Mouse (Mus musculus) left cerebral cortex, adult 8-10 months (tissue): ENCODE results near the gene Sfn. TPM values are rescaled to one million over a fixed set of nuclear protein-coding genes. Genes with fewer than 3 reads are reported as not detected.
"Not testable (repeated sequence)": the region's sequence is repeated elsewhere in the genome, so short reads cannot be mapped to it uniquely, and the experiment has no call there.

Source experiments
- DNase-seq, 2 experiments: peaks; one replicate each; pipeline ENCODE4 v3.0.0; 2022; ENCODE audit warnings: low spot score in 2 of 2
- total RNA-seq, 4 experiments: library from RNA; stranded (reverse); gene quantifications; 2 replicates each; pipeline ENCODE4 v1.2.4; 2022

The Sfn gene
- total RNA-seq: 1 to 10 TPM; 1.6 to 2.2 (median 1.8) TPM

DNA sequence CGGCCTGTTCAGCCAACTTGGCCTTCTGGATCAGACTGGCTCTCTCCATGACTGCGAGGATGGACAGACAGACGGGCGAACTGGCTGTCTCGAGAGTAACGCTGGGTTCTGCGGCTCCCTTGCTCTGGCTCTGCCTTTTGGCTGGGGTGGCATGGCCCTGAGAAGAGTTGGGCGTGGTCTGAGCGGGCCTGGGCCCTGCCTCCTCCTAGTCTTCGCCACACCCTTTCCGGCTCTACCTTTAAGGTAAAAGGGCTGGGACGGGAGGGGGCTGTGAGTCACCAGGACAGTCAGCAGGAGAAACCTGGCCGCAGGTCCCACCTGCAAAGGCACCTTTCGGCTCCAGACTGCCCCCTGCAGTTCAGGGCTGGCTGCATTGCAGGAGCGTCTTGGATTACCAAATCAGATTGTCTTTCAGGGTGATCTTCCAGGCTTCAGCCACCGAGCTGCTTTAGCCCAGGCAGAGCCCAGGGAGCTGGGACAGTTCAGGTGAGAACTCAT, at the start of gene Sfn:
TSS of gene Sfn (minus strand) at position 448 of the 498 bp plus-strand sequence.
- DNase-seq: no peak

DNA sequence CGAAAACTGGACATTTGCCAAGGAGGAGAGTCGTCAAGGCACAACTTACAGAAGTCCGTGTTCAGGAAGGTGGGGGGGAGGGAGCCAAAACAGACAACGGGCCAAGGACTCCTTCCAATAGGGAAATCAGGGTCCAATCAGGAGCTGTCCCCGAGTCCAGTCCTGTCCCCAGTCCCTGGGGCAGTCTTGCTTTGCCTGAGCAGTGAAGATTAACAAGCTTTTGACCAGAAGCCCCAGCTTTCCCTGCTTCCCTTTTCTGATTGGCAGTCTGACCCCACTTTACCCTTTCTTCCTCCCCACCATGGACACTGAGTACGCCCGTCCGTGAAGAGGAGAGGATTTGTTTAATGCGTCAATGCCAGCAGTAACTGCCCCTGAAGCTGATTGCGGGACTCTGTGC, 49.5 kb upstream of the Sfn start:
- no peak for DNase-seq

DNA sequence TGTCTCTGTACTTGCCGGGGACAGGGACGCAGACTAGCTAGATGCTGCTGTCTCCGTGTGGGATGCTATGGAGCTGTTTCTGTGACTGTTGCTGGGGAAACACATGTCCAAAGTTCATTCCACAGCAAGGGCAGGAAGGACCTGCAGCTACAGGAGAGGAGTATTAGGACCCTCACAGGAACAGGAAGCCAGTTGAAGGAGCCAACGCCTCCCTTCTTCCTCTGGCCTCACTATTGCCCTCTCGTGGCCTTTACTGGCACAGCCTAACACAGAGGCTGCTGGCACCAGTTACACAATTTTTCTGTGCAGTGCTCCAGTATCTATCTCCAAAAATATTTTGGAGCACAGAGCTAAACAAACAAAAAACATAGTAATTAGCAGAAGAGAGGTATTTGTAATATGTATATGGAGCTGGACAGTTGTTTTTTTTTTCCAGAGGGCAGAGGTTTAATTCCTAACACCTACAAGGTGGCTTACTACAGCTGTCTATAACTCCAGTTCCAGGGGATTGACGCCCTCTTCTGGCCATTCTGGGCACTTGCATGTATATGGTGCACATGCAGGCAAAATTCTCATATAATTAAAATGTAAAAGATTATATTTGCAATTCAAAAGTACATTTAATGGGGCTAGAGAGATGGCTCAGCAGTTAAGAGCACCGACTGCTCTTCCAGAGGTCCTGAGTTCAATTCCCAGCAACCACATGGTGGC, 48.2 kb upstream of the Sfn start, which contains the start of gene Zdhhc18:
TSS of gene Zdhhc18 (minus strand) at position 166 of the 711 bp plus-strand sequence.
- DNase-seq: no peak

DNA sequence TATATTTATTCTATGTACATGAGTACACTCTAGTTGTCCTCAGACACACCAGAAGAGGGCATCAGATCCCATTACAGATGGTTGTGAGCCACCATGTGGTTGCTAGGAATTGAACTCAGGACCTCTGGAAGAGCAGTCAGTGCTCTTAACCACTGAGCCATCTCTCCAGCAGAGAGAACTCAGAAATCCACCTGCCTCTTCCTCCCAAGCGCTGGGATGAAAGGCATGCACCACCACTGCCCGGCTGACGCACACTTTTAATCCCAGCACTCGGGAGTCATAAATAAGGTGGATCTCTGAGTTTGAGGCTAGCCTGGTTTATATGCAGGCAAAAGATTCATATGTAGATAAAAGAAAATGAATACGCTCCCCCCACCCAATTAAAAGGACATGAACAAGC, 47.5 kb upstream of the Sfn start:
- not testable (repeated sequence) for DNase-seq

DNA sequence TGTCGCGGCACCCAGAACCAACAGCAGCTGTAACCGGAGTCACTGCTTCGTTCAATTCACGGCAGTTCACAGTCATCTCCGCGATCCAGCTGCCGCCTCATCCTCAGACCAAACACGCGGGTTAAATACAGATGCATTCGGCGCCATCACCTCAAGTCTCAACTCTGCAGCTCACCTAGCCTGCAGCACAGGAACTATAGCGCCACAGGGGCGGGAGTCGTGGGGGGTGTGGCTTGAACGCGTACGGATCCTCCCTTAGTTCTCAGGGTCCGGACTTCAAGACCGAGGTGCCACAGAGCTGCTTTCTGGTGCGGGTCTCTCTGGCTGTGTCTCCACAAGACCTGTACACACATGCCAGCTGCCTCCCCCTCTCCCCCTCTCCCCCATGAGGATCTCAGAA, 43.7 kb upstream of the Sfn start:
- no peak for DNase-seq

DNA sequence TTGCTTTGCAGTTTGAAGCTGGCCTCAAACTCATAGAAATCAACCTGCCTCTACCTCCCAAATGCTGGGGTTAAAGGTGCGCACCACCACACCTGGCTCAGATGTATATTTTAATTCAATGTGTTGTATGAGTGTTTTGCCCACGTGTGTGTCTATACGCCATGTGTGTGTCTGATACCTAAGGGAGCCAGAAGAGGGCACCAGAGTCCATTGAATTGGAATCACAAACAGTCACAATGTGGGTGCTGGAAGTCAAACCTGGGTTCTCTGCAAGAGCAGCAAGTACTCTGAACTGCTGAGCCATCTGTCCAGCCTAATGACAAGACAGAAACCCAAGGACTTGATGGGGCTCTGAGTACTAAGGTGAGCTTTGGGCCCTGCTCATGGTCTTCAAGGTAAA, 43.2 kb upstream of the Sfn start:
- DNase-seq: no peak

DNA sequence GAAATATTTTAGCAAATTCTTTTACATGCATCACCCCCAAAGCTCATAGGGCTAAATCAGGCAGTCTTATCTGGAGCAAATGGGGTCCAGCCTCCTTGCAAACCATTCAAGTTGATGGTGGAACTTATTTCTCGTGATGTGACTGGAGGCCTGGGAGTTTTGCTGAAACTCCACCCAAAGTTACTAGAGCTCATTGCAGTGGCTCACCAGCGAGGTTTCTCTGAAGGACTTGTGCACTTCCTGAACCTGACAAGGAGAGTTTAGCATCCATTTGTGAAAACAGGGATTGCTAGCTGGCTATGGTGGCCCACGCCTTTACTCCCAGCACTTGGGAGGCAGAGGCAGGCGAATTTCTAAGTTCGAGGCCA, 32.1 kb upstream of the Sfn start:
- DNase-seq: no peak

DNA sequence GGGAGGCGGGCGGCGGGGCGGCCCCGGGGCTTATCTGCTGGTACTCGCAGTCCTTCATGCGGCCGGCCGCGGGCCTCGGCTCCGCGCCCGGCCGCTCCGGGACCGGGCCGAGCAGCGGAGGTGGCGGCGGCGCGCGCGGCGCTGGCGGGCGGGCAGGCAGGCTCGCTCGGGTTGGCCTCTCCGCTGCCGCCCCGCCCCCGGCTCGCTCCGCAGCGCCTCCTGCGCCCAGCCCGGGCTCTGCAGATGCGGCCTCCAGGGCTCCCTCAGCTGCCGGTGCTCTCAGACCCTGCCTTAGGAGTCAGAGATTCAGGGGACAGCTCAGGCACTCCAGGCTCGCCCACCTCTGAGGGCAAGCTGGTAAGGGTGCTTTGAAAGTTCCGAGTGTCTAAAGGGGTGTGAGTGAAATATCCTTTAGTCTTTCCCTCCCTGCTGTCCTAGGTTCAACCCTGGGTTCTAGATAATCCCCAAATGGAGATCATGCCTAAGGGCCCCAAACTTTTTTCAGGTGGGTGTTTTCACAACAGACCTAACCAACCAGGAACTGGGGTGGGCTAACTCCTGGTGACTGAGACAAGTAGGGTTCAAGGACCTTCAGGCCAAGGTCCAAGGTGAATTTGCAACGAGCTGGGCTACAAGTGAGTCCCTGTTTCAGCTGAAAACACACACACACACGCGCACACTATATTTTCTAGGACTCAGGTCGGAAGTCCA, 31.5 kb upstream of the Sfn start:
- peak; percentile 72 to 78 for DNase-seq

DNA sequence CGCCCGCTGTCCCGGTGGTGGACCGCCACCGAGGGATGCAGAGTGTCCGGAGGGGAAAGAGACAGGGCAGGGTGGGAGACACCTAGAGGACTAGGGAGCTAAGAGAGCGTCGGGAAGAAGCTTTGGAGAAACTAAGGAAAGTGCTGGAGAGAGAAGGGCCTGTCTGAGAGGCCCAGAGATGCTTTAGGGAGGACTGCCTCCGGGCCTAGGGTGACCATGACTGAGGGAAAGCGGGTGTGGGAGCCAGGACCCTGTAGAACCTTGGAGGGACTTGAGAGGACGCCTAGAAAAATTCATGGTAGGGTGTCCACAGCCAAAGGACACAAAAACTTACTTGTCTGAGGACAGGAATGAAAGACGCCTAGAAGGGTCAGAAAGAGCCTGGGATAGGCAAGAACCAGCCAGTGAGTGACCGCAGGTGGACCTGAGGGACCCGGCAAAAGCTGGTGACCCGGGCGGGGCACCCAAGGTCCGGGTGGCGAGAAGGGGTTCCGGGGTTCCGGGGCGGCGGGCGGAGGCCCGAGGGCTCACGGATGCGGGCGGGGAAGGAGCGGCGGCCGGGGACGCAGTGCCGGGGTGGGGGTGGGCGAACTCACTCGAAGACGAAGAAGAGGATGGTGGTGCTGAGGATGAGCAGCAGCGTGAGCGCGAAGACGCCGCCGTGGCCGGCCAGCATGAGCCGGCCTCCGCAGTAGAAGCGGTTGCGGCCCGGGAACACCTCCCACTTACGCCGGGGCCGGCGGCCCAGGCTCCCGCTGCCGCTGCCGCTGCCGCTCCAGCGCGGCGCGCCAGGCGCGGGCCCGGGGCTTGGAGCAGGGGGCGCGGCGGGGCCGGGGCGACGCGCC, 30.7 kb upstream of the Sfn start:
- DNase-seq: no peak

DNA sequence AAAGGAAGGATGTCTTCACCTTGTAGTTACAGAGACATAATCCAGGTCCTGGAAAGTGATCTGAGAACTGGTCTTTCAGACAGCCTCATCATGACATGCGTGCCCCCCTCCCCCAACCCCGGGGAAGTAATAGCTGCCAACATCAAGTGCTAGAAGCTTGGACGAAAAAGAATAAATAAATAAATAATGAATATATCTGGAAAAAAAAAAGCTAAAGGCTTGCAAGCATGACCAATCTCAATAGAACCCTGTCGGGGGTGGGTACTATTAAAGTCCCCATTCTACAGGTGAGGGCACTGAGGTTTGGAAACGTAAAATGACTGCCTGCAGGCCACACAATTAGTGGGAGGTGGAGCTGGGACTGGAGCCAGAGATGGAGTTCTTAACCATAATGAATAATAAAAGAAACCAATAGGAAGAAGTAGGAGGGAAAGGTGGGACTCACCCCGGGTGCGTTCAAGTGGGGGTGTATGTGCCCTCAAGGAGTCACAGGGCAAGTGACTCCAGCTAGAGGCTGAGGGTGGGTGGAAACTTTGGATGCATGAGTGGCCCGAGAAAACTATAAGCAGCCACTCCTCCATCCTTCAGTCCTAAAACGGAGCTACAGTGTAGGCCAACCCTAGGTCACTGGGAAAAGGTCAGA, 29.9 kb upstream of the Sfn start:
- DNase-seq: no peak

DNA sequence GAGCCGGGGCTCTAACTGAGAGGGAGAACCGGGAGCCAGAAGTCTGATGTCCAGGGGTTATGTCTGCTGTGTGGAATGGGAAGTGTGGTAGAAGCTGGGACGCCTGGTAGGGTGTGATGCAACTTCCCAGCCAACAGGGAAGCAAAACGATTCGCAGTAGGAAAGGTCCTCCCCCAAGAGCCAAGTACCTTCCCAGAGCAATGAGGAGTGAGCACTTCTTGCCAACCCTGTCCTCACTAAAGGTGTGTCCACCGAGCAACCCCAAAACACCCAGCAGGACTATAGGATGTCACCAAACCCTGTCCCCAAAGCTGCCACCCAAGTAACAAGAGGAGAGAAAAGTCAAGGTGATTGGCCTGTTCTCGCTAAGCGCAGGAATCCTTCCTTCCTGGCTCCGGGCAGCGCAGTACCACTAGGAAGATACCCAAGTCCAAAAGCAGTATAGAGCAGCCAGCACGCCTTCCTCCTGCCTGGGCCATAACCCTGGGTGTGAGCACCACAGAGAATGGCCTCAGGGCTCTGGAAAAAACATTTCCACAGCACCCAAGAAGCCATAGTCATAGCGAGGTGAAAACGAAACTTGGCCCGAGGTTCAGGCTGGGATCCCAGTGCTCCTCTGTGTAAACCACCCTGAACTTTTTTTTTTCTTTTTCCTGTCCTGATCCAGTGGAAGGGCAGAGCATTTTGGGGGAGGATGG, 29.3 kb upstream of the Sfn start:
- DNase-seq: no peak

DNA sequence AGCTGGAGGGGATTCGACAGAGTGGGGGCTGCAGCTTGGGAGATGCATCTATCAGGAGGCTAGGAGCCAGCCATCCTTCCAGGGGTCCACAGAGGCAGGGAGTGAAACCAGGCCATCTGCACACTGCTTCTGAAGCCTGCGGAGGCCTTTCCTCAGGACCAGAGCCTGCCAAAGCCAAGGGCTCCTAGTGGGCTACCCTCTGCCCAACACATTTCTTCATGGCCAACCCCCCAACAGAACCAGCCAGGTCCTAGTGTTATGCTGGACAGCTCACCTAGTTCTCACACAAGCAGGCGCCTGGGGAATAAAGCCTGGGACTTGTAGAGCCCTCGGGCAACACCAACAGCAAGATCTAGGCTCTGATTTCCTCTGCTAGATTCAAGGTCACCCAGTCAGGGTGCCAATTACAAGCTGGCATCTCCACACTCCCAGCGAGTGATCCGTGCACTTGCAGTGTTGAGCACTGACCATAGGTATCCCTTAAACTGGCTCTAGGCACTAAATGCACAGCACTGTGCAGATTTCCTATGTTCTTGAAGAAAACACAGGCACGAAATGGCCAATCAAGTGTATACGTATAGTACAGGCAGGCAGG, 28.5 kb upstream of the Sfn start:
- DNase-seq: no peak

DNA sequence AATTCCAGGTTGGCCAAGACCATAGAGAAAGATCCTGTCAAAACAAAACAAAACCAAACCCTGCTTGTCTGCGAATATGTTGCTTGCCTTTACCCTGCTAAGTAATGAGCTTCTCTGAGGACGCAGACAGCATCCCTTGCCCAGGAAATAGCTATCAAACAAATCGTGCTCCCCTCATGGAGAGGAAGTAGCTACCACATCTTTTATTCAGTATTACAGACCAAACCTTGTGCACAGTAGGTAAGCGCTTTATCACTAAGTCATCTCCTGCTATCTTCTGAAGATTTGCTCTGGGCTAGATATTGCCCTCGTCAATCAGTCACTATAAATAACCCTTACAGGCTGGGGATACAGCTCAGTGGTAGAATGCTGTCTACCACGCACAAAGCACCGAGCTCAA, 27.2 kb upstream of the Sfn start:
- DNase-seq: no peak

DNA sequence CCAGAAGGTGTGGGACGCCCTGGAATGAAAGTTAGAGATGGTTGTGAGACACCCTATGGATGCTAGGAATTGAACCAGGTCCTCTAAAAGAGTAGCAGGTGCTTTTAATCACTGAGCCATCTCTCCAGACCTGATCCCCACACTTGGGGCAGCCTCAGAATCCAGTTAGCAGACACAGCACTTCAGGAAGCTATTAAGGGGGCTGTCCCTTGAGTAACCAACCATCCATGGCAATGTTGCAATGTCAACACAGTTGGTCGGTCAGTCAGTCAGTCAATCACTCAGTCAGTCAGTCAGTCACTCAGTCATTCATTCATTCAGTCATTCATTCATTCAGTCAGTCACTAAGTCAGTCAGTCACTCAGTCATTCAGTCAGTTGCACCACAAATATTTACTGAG, 26.5 kb upstream of the Sfn start:
- no peak for DNase-seq

DNA sequence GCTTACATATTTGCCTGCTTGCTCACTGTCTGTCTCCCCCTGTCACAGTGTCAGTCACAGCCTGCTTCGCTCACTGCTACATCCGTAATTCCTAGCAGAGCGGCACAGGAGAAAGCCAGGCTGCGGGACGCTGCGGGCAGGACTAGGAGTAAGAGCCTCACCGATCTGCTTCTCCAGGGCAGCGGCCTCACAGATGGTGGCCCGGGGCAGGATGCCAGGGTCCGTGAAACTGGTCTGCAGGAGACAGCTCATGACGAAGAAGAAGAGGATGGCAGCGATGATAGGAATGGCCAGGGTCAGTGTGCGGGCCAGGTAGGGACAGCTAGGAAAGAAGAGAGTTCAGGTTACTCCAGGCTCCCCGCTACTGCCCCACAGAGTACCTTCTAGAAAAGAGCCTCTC, 25.1 kb upstream of the Sfn start:
- DNase-seq: no peak

DNA sequence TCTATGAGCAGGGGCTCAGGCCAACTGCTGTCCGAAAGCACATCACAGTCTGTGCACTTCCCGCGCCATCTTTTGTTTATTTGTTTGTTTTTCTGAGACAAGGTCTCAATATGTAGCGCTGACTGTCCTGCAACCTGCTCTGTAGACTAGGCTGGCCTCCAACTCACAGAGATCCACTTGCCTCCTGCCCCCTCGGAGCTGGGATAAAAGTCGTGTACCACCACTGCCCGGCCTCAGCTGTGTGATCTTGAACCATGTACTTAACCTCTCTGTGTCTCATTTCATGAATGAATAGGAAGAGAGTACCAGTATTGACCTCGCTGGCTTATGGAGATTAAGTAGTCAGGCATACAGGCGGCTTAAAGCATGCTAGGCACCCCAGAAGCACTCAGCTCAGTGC, 24.7 kb upstream of the Sfn start:
- DNase-seq: no peak

DNA sequence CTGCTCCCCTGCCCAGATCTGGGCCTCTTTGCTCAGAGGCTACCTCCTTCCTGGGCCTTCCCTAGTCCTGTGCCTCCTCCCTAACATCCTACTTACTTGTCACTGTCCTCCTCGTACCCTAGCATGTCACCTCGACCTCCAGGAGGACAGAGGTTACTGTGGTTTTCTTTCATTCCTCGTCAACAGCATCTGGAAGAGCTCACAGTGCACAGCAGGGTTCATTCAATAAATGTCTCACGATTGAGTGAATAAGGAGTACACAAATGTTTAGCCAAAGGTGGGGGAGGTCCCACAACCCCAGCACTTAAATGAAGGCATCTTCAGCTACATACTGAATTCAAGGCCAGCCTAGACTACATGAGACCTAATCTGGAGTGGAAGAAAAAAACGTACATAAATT, 24.3 kb upstream of the Sfn start:
- DNase-seq: no peak

DNA sequence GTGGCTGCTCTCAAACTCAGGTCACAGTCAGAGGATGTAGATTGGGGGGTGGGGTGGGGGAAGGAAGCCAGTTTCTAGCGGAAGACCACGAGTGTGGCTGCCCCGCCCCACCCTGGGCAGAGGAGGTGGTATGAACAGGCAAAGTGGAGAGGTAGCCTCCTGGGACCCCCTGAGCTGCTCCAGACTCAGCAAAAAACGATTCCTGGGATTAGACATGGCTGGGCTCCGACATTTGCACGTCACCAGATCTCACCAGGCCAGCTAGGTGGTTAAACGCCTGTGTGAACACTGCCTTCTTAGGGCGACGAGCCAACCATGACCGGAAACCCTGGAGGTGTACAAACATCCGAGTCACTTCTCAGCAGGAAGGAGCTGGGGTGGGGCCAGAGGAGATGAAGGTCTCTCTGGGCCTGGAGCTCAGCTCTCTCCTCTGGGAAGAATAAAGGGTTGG, 23.7 kb upstream of the Sfn start:
- no peak for DNase-seq

DNA sequence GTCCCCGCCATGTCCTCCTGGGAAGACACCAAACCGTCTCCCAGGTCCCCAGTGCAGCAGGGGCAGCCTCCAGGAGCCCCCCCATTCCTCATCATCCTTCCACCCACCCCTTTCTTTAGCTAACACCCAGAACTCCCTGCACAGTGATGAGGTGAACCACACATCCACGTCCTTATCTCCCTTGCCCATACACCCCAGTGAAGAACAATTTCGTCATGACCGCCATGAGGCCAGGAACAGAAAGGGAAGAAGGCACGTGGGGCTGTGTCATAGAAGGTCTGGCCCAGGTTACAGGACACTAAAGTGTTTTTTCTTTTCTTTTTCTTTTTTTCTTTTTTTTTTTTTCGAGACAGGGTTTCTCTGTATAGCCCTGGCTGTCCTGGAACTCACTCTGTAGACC, 22.9 kb upstream of the Sfn start:
- DNase-seq: no peak

DNA sequence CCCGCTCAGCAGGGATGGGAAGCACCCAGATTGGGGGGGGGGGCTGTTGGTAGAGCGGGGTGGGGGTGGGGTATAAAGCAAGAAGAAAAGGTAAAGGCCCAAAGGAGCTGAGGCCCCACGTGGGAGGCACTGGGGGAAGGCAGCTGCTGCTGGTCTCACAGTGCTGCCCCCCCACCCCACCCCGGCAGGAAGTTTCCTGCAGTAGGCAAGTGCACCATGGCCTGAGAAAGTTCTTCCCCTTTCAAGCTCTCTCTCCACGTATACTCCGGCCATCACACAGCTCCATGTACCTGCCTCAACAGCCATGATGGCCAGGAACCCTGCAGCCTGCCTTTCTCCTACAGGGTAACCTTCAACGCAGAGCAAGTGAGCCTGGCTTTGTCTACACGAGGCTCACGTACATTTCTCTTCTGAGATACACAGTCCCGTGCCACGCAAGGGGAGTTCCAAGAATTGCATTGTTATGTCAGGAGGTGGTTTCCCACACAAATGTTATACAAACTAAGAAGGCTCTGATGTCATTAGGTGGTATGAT, 20.3 kb upstream of the Sfn start:
- DNase-seq: no peak
